Mouse (Mus musculus): ENCODE measurements at regions not wholly inside any gene's neighbourhood (a gene's known extent, or its start where the extent isn't known, plus 50 kb on each side); places are given as distances from the start of the nearest gene placed in this dataset.
A peak's percentile ranks its signal among the peaks of the same experiment; 100 is the strongest.
"Not testable (repeated sequence)": the region's sequence is repeated elsewhere in the genome, so short reads cannot be mapped to it uniquely, and the experiment has no call there.

- no peak for DNase-seq (ENCODE audit: low spot score)
Measured at GRCm38 (mm10) chr7:73608070-73608803, 66.6 kb upstream of the Chd2 start.

GRCm38 (mm10) chr7:73607450-73608005 is 65.9 kb upstream of the Chd2 start:
- DNase-seq (ENCODE audit: low spot score), result no peak

GRCm38 (mm10) chr7:73606677-73607449 is 65.2 kb upstream of the Chd2 start:
- peak; percentile 87 for DNase-seq (ENCODE audit: low spot score)

- no peak for DNase-seq (ENCODE audit: low spot score)
Measured at GRCm38 (mm10) chr7:73604597-73604996, 63.0 kb upstream of the Chd2 start.

- DNase-seq (ENCODE audit: low spot score), result no peak
Measured at GRCm38 (mm10) chr7:73602815-73603551, 61.4 kb upstream of the Chd2 start.

- DNase-seq (ENCODE audit: low spot score), result no peak
Measured at GRCm38 (mm10) chr7:73601336-73601735, 59.7 kb upstream of the Chd2 start.

- DNase-seq (ENCODE audit: low spot score), result no peak
Measured at GRCm38 (mm10) chr7:73600776-73601175, 59.1 kb upstream of the Chd2 start.

- DNase-seq (ENCODE audit: low spot score), result not testable (repeated sequence)
Measured at GRCm38 (mm10) chr7:73600003-73600385, 58.4 kb upstream of the Chd2 start.

GRCm38 (mm10) chr7:73599354-73600002 is 57.8 kb upstream of the Chd2 start:
- DNase-seq (ENCODE audit: low spot score), result no peak

GRCm38 (mm10) chr7:73597968-73598367 is 56.3 kb upstream of the Chd2 start:
- DNase-seq (ENCODE audit: low spot score), result no peak

- DNase-seq (ENCODE audit: low spot score), result no peak
Measured at GRCm38 (mm10) chr7:73596866-73597840, 55.5 kb upstream of the Chd2 start.

GRCm38 (mm10) chr7:73596415-73596814 is 54.8 kb upstream of the Chd2 start:
- no peak for DNase-seq (ENCODE audit: low spot score)

- DNase-seq (ENCODE audit: low spot score), result no peak
Measured at GRCm38 (mm10) chr7:73595860-73596259, 54.2 kb upstream of the Chd2 start.

- DNase-seq (ENCODE audit: low spot score), result peak; percentile 81
Measured at GRCm38 (mm10) chr7:73595140-73595825, 53.7 kb upstream of the Chd2 start.

GRCm38 (mm10) chr7:73594492-73595139 is 53.0 kb upstream of the Chd2 start:
- DNase-seq (ENCODE audit: low spot score), result no peak

GRCm38 (mm10) chr7:73593645-73594385 is 52.2 kb upstream of the Chd2 start:
- no peak for DNase-seq (ENCODE audit: low spot score)

- DNase-seq (ENCODE audit: low spot score), result no peak
Measured at GRCm38 (mm10) chr7:73592857-73593256, 51.2 kb upstream of the Chd2 start.

All from ovary, postnatal 14 days (tissue).